Mouse (Mus musculus) hindbrain, embryonic 14.5 days (tissue): ENCODE measurements around the gene Cox6b1. TPM values are rescaled to one million over a fixed set of nuclear protein-coding genes. Genes with fewer than 3 reads are reported as not detected.

ENCODE experiments used
- ATAC-seq: fragments of 200-750 bp; cut with Nextera tagmentation; 2 replicates; pipeline ENCODE4 v1.8.0; 2017; ENCODE audit warnings: moderate number of reproducible peaks, mild to moderate bottlenecking, moderate TSS enrichment, moderate library complexity; ENCODE audit not compliant: low FRiP score
- DNase-seq: peaks from one replicate; pipeline ENCODE4 v3.0.0-alpha.2; 2015; ENCODE audit warnings: low spot score
- H3K27ac ChIP-seq: fragments of 300-500 bp; sonication (generic); 2 replicates; pipeline ENCODE4 v1.5.1; 2014; ENCODE audit warnings: mild to moderate bottlenecking, moderate library complexity
- H3K27me3 ChIP-seq: fragments of 300-500 bp; sonication (generic); 2 replicates; pipeline ENCODE4 v1.6.1; 2014; ENCODE audit warnings: mild to moderate bottlenecking, low read length, mixed read lengths; ENCODE audit not compliant: control insufficient read depth, insufficient read depth
- H3K36me3 ChIP-seq: fragments of 300-500 bp; sonication (generic); replicated peaks from 2 replicates; pipeline ENCODE4 v1.6.1; 2014; ENCODE audit not compliant: control insufficient read depth, insufficient read depth
- H3K4me1 ChIP-seq: fragments of 300-500 bp; sonication (generic); replicated peaks from 2 replicates; pipeline ENCODE4 v1.6.1; 2014; ENCODE audit warnings: antibody characterized with exemption, low read length, mixed read lengths; ENCODE audit not compliant: control insufficient read depth, insufficient read depth
- H3K4me2 ChIP-seq: fragments of 300-500 bp; sonication (generic); replicated peaks from 2 replicates; pipeline ENCODE4 v1.6.1; 2014; ENCODE audit warnings: mild to moderate bottlenecking, moderate library complexity
- H3K4me3 ChIP-seq: fragments of 300-500 bp; sonication (generic); replicated peaks from 2 replicates; pipeline ENCODE4 v1.5.1; 2014; ENCODE audit warnings: mild to moderate bottlenecking, low read length
- H3K9ac ChIP-seq: fragments of 300-500 bp; sonication (generic); 2 replicates; pipeline ENCODE4 v1.6.1; 2014
- H3K9me3 ChIP-seq: fragments of 300-500 bp; sonication (generic); 2 replicates; pipeline ENCODE4 v1.6.1; 2016; ENCODE audit warnings: low read length; ENCODE audit not compliant: control insufficient read depth
- WGBS: fragments of 180-500 bp; shearing (Covaris S2); extraction: QIAGEN DNeasy Blood & Tissue Kit; methylation state at CpG from one replicate; pipeline ENCODE4 v1.1.7; 2014; 5-methylcytosine and 5-hydroxymethylcytosine counted together
- microRNA-seq: library from miRNA; unstranded; fragments of <30 nt; microRNA quantifications from one replicate; pipeline ENCODE4, GENCODE M21; 2016
- polyA plus RNA-seq: library from polyadenylated mRNA; unstranded; fragments of >200 nt; fragmentation: Nextera tagmentation; extraction: Ambion mirVana; gene quantifications from 2 replicates; pipeline ENCODE4 v1.2.1, GENCODE M21; 2014

Cox6b1 gene
- polyA plus RNA-seq, 1 experiment from 2014 or later: 1,299 TPM

DNA sequence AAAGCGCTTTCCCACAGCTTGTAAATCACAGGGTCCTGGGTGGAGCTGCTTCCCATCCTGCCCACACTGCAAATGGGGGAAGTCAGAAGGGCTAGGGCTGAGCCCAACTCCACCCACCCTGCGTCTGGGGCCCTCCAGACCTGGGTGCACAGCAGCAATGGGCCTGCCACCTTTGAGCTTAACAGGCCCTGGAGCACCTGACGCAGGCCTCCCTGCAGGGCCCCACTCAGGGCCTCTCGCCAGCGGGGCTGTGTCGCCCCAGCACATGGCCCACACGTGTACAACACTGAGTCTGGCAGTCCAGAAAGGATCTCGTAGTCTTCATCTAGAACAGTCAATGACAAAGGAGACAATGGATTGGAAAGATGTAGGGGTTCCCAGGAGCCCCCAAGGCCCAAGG is 46.0 kb downstream of the Cox6b1 start:
- H3K9me3 ChIP-seq: no peaks in the 10 kb centered on the region
- H3K36me3 ChIP-seq: peaks cover 100% of the 10 kb centered on the region
- ATAC-seq (no peak), DNase-seq (no peak)
- no peak overlapping the region for H3K4me2 ChIP-seq
- H3K27me3 ChIP-seq: no peaks in the 10 kb centered on the region
- no peak overlapping the region for H3K27ac ChIP-seq
- H3K4me1 ChIP-seq: no peaks in the 10 kb centered on the region
- WGBS: 96% methylated on average over 8 of the region's 8 CpGs
- H3K4me3 ChIP-seq: no peak overlapping the region
- H3K9ac ChIP-seq: no peak overlapping the region

DNA sequence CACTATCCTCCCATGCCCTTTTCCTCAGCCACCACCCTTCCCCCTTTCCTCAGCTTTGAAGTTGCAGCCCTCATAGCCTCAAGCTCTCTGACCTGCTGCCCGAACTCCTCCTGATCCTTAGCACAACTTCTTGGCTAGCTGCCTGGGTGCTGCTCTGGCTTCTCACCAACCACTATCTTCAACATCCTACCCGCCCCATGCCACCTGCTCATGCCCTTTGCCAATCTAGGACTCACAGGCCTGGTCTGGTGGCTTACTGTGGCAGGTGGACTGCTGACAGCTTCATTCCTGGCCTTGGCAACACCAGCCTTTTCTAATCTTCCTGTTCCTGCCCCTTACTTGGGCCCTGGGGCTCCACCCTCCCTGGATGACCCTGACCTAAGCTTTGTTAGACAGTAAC is 53.0 kb downstream of the Cox6b1 start:
- DNase-seq (no peak), ATAC-seq (no peak)
- no peak overlapping the region for H3K27ac ChIP-seq
- H3K27me3 ChIP-seq: no peaks in the 10 kb centered on the region
- H3K9me3 ChIP-seq: no peaks in the 10 kb centered on the region
- no peaks in the 10 kb centered on the region for H3K4me1 ChIP-seq
- WGBS: 83% methylated on average over 2 of the region's 2 CpGs
- no peak overlapping the region for H3K4me2 ChIP-seq
- no peak overlapping the region for H3K9ac ChIP-seq
- peaks cover 100% of the 10 kb centered on the region for H3K36me3 ChIP-seq
- no peak overlapping the region for H3K4me3 ChIP-seq

DNA sequence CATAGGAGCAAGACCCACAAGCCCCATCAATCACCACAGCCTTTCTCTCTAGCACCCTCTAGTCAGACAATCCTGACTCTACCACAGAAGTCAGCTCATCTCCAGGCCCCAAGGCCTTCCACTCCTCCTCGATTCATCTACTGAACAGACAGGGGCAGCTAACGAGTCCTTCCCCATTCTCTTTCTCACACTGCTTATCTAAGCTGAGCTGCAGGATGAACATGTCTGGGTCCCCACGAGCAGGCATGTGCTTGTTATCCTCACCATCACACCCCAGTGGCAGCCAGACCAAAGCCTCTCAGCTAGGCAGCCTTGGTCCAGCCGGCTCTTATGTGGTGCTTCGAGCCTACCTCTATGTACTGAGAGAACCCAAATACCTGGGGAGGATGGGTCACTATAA is 53.6 kb downstream of the Cox6b1 start:
- H3K9ac ChIP-seq: no peak overlapping the region
- ATAC-seq (no peak), DNase-seq (no peak)
- H3K4me3 ChIP-seq: no peak overlapping the region
- 92% methylated on average over 5 of the region's 5 CpGs for WGBS
- H3K9me3 ChIP-seq: no peaks in the 10 kb centered on the region
- peaks cover 99% of the 10 kb centered on the region for H3K36me3 ChIP-seq
- H3K4me2 ChIP-seq: no peak overlapping the region
- H3K27ac ChIP-seq: no peak overlapping the region
- H3K27me3 ChIP-seq: no peaks in the 10 kb centered on the region
- H3K4me1 ChIP-seq: no peaks in the 10 kb centered on the region

DNA sequence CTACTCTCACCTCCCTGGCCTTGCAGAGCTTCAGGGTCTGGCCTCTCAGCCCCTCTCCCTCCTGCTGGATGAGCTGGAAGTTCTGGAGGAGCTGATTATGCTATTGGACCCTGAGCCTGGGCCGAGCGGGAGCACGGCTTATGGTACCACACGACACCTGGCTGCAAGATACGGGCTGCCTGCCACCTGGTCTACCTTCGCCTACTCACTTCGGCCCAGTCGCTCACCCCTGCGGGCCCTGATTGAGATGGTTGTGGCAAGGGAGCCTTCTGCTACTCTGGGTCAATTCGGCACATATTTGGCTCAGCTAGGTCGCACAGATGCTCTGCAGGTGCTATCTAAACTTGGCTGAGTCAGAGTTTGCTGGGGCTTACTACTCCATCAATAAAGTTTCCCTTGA is 58.4 kb downstream of the Cox6b1 start:
- no peak overlapping the region for H3K4me2 ChIP-seq
- H3K27me3 ChIP-seq: no peaks in the 10 kb centered on the region
- H3K9ac ChIP-seq: no peak overlapping the region
- no peak for ATAC-seq
- no peaks in the 10 kb centered on the region for H3K9me3 ChIP-seq
- peaks cover 75% of the 10 kb centered on the region for H3K36me3 ChIP-seq
- 93% methylated on average over 11 of the region's 11 CpGs for WGBS
- peaks cover 8% of the 10 kb centered on the region for H3K4me1 ChIP-seq
- no peak overlapping the region for H3K4me3 ChIP-seq
- no peak for DNase-seq
- H3K27ac ChIP-seq: no peak overlapping the region

Small RNA genes lying within 50 kb of the gene (microRNA-seq; reads per million reads assigned to microRNA genes)
- not detected for gene Mir3569

Other genes with a start within 250 kb of the Cox6b1 start
- 27.2 and 35.6 TPM in 2 replicates for gene Tyrobp, start 212.4 kb downstream of the Cox6b1 start, polyA plus RNA-seq
- gene Hcst, start 206.3 kb downstream of the Cox6b1 start, polyA plus RNA-seq: 1.1 TPM in 1 of 2 replicates, not detected in the other
- 1.8 and 2.9 TPM in 2 replicates for gene Nfkbid, start 204.4 kb downstream of the Cox6b1 start, polyA plus RNA-seq
- gene Aplp1, start 180.6 kb downstream of the Cox6b1 start, polyA plus RNA-seq: 690 and 752 TPM in 2 replicates
- 1.8 and 2.4 TPM in 2 replicates for gene Kirrel2, start 168.5 kb downstream of the Cox6b1 start, polyA plus RNA-seq
- gene Nphs1, start 167.8 kb downstream of the Cox6b1 start, polyA plus RNA-seq: 0.54 and 0.83 TPM in 2 replicates
- gene Prodh2, start 132.5 kb downstream of the Cox6b1 start, polyA plus RNA-seq: 0.48 TPM in 1 of 2 replicates, not detected in the other
- gene Arhgap33, start 91.1 kb downstream of the Cox6b1 start, polyA plus RNA-seq: 112 TPM in 2 replicates
- 9.3 and 12.6 TPM in 2 replicates for gene Hspb6, start 74.0 kb downstream of the Cox6b1 start, polyA plus RNA-seq
- 10.4 and 11.0 TPM in 2 replicates for gene Proser3, start 73.9 kb downstream of the Cox6b1 start, polyA plus RNA-seq
- 49.2 and 49.4 TPM in 2 replicates for gene Lin37, start 66.3 kb downstream of the Cox6b1 start, polyA plus RNA-seq
- gene U2af1l4, start 62.9 kb downstream of the Cox6b1 start, polyA plus RNA-seq: 88.7 and 105 TPM in 2 replicates
- gene Gm49396, start 62.8 kb downstream of the Cox6b1 start, polyA plus RNA-seq: 6.5 and 9.2 TPM in 2 replicates
- 109 and 118 TPM in 2 replicates for gene Psenen, start 62.5 kb downstream of the Cox6b1 start, polyA plus RNA-seq
- gene Igflr1, start 60.7 kb downstream of the Cox6b1 start, polyA plus RNA-seq: 2.2 and 3.1 TPM in 2 replicates
- gene Kmt2b, start 37.4 kb downstream of the Cox6b1 start, polyA plus RNA-seq: 11.4 and 12.9 TPM in 2 replicates
- 0.35 and 0.42 TPM in 2 replicates for gene Zbtb32, start 27.2 kb downstream of the Cox6b1 start, polyA plus RNA-seq
- gene Upk1a, start 13.3 kb downstream of the Cox6b1 start, polyA plus RNA-seq: 0.43 and 0.76 TPM in 2 replicates
- gene Etv2, start 9.7 kb upstream of the Cox6b1 start, polyA plus RNA-seq: 0.19 TPM in 1 of 2 replicates, not detected in the other
- gene Rbm42, start 24.2 kb upstream of the Cox6b1 start, polyA plus RNA-seq: 115 and 118 TPM in 2 replicates
- 20.0 and 20.6 TPM in 2 replicates for gene Haus5, start 38.8 kb upstream of the Cox6b1 start, polyA plus RNA-seq
- gene Pmis2, start 45.5 kb upstream of the Cox6b1 start, polyA plus RNA-seq: not detected in 2 replicates
- not detected in 2 replicates for gene 2200002J24Rik, start 72.8 kb upstream of the Cox6b1 start, polyA plus RNA-seq
- 2.0 and 2.1 TPM in 2 replicates for gene Atp4a, start 86.1 kb upstream of the Cox6b1 start, polyA plus RNA-seq
- 281 and 319 TPM in 2 replicates for gene Tmem147, start 103.4 kb upstream of the Cox6b1 start, polyA plus RNA-seq
- 0.14 and 1.3 TPM in 2 replicates for gene Gapdhs, start 117.5 kb upstream of the Cox6b1 start, polyA plus RNA-seq
- 0.65 and 2.1 TPM in 2 replicates for gene Sbsn, start 125.3 kb upstream of the Cox6b1 start, polyA plus RNA-seq
- gene Dmkn, start 137.6 kb upstream of the Cox6b1 start, polyA plus RNA-seq: 2.2 and 2.4 TPM in 2 replicates
- gene Krtdap, start 161.7 kb upstream of the Cox6b1 start, polyA plus RNA-seq: not detected in 2 replicates
- 0.22 TPM in 1 of 2 replicates, not detected in the other for gene Ffar2, start 197.6 kb upstream of the Cox6b1 start, polyA plus RNA-seq
- gene Ffar3, start 230.0 kb upstream of the Cox6b1 start, polyA plus RNA-seq: not detected in 2 replicates
- not detected in 2 replicates for gene Ffar1, start 235.4 kb upstream of the Cox6b1 start, polyA plus RNA-seq